Mouse (Mus musculus): ENCODE results near the gene Ints6l. TPM values are rescaled to one million over a fixed set of nuclear protein-coding genes. Genes with fewer than 3 reads are reported as not detected.

Gene Ints6l
- polyA plus RNA-seq, 1 experiment from 2014 or later, result 43.1 TPM

- H3K4me2 ChIP-seq (ENCODE audit: low read depth, low read length), result peak within 1 kb of the TSS; percentile 41
- peaks cover 22% of the 10 kb centered on the region for H3K4me1 ChIP-seq (ENCODE audit: control insufficient read depth, low read depth, low read length)
- H3K4me3 ChIP-seq (ENCODE audit: low read depth, low read length), result no peak within 1 kb of the TSS
- peak within 1 kb of the TSS; percentile 91 for H3K27ac ChIP-seq (ENCODE audit: low read length)
- peak within 1 kb of the TSS; percentile 34; the same call in 1 of the 2 replicates for H3K9ac ChIP-seq (ENCODE audit: low read depth, low read length)
- WGBS (ENCODE audit: insufficient replicate concordance), result 44% methylated on average over 4 of the region's 4 CpGs
- no peaks in the 10 kb centered on the region for H3K36me3 ChIP-seq (ENCODE audit: control insufficient read depth, insufficient read depth)
- H3K27me3 ChIP-seq (ENCODE audit: control insufficient read depth, insufficient read depth, low read depth, low read length), result no peaks in the 10 kb centered on the region
- ATAC-seq (ENCODE audit: low read depth), result no peak
- no peaks in the 10 kb centered on the region for H3K9me3 ChIP-seq (replicated peaks; ENCODE audit: control insufficient read depth, low read length)
Observed at GRCm38 (mm10) chrX:56447524-56448015, 7.1 kb upstream of the Ints6l start, which contains the start of gene Gm2174. Gene Gm2174 (plus strand): TSS chrX:56447965.

- WGBS (ENCODE audit: insufficient replicate concordance), result 17% methylated on average over 54 of the region's 65 CpGs
- H3K9me3 ChIP-seq (replicated peaks; ENCODE audit: control insufficient read depth, low read length), result no peaks in the 10 kb centered on the region
Observed at GRCm38 (mm10) chrX:56455372-56456246, 952 bp downstream of the Ints6l start.

GRCm38 (mm10) chrX:56456379-56456778 is 1.7 kb downstream of the Ints6l start:
- Histone ChIP-seq H3K4me2 (ENCODE audit: low read depth, low read length) (peak overlapping the region; percentile 60), H3K27me3 (ENCODE audit: control insufficient read depth, insufficient read depth, low read depth, low read length) (no peaks in the 10 kb centered on the region), H3K27ac (ENCODE audit: low read length) (peak overlapping the region; percentile 96), H3K9ac (ENCODE audit: low read depth, low read length) (peak overlapping the region; percentile 73), H3K9me3 (replicated peaks; ENCODE audit: control insufficient read depth, low read length) (no peaks in the 10 kb centered on the region), H3K36me3 (ENCODE audit: control insufficient read depth, insufficient read depth) (no peaks in the 10 kb centered on the region), H3K4me1 (ENCODE audit: control insufficient read depth, low read depth, low read length) (peaks cover 9% of the 10 kb centered on the region), H3K4me3 (ENCODE audit: low read depth, low read length) (peak overlapping the region; percentile 75)
- 18% methylated on average over 8 of the region's 8 CpGs for WGBS (ENCODE audit: insufficient replicate concordance)
- peak; percentile 55 for ATAC-seq (ENCODE audit: low read depth)

More at GRCm38 (mm10) chrX:56455372-56456246, 952 bp downstream of the Ints6l start:
- peaks cover 8% of the 10 kb centered on the region for H3K4me1 ChIP-seq (ENCODE audit: control insufficient read depth, low read depth, low read length)
- H3K4me2 ChIP-seq (ENCODE audit: low read depth, low read length), result peak overlapping the region; percentile 60
- H3K27me3 ChIP-seq (ENCODE audit: control insufficient read depth, insufficient read depth, low read depth, low read length), result no peaks in the 10 kb centered on the region
- peak overlapping the region; percentile 96 for H3K27ac ChIP-seq (ENCODE audit: low read length)
- H3K4me3 ChIP-seq (ENCODE audit: low read depth, low read length), result peak overlapping the region; percentile 75
- no peaks in the 10 kb centered on the region for H3K36me3 ChIP-seq (ENCODE audit: control insufficient read depth, insufficient read depth)
- peak overlapping the region; percentile 90 for H3K9ac ChIP-seq (ENCODE audit: low read depth, low read length)
- peak; percentile 88 for ATAC-seq (ENCODE audit: low read depth)

- ATAC-seq (ENCODE audit: low read depth), result no peak
- H3K4me1 ChIP-seq (ENCODE audit: control insufficient read depth, low read depth, low read length), result peaks cover 11% of the 10 kb centered on the region
- H3K9ac ChIP-seq (ENCODE audit: low read depth, low read length), result no peak overlapping the region
- no peaks in the 10 kb centered on the region for H3K27me3 ChIP-seq (ENCODE audit: control insufficient read depth, insufficient read depth, low read depth, low read length)
- H3K4me3 ChIP-seq (ENCODE audit: low read depth, low read length), result no peak overlapping the region
- no peak overlapping the region for H3K4me2 ChIP-seq (ENCODE audit: low read depth, low read length)
- 39% methylated on average over 14 of the region's 14 CpGs for WGBS (ENCODE audit: insufficient replicate concordance)
- H3K9me3 ChIP-seq (replicated peaks; ENCODE audit: control insufficient read depth, low read length), result no peaks in the 10 kb centered on the region
- H3K27ac ChIP-seq (ENCODE audit: low read length), result peak overlapping the region; percentile 19; the same call in 1 of the 2 replicates
- no peaks in the 10 kb centered on the region for H3K36me3 ChIP-seq (ENCODE audit: control insufficient read depth, insufficient read depth)
Observed at GRCm38 (mm10) chrX:56462020-56462933, 7.6 kb downstream of the Ints6l start.

GRCm38 (mm10) chrX:56464906-56465305 is 10.2 kb downstream of the Ints6l start:
- Histone ChIP-seq H3K36me3 (ENCODE audit: control insufficient read depth, insufficient read depth) (no peaks in the 10 kb centered on the region; the same call in 1 of the 2 replicates), H3K4me1 (ENCODE audit: control insufficient read depth, low read depth, low read length) (peaks cover 11% of the 10 kb centered on the region), H3K27ac (ENCODE audit: low read length) (no peak overlapping the region), H3K4me2 (ENCODE audit: low read depth, low read length) (no peak overlapping the region), H3K9ac (ENCODE audit: low read depth, low read length) (no peak overlapping the region), H3K4me3 (ENCODE audit: low read depth, low read length) (no peak overlapping the region), H3K27me3 (ENCODE audit: control insufficient read depth, insufficient read depth, low read depth, low read length) (no peaks in the 10 kb centered on the region), H3K9me3 (replicated peaks; ENCODE audit: control insufficient read depth, low read length) (no peaks in the 10 kb centered on the region)
- WGBS (ENCODE audit: insufficient replicate concordance), result 14% methylated on average over 1 of the region's 1 CpGs
- peak; percentile 72 for ATAC-seq (ENCODE audit: low read depth)

- H3K36me3 ChIP-seq (ENCODE audit: control insufficient read depth, insufficient read depth), result peaks cover 4% of the 10 kb centered on the region
- H3K27ac ChIP-seq (ENCODE audit: low read length), result no peak overlapping the region
- ATAC-seq (ENCODE audit: low read depth), result no peak
- no peak overlapping the region for H3K9ac ChIP-seq (ENCODE audit: low read depth, low read length)
- H3K4me1 ChIP-seq (ENCODE audit: control insufficient read depth, low read depth, low read length), result peaks cover 8% of the 10 kb centered on the region
- no peak overlapping the region for H3K4me3 ChIP-seq (ENCODE audit: low read depth, low read length)
- H3K4me2 ChIP-seq (ENCODE audit: low read depth, low read length), result no peak overlapping the region
- no peaks in the 10 kb centered on the region for H3K9me3 ChIP-seq (replicated peaks; ENCODE audit: control insufficient read depth, low read length)
- 75% methylated on average over 4 of the region's 4 CpGs for WGBS (ENCODE audit: insufficient replicate concordance)
- H3K27me3 ChIP-seq (ENCODE audit: control insufficient read depth, insufficient read depth, low read depth, low read length), result no peaks in the 10 kb centered on the region
Observed at GRCm38 (mm10) chrX:56467688-56468087, 13.0 kb downstream of the Ints6l start.

GRCm38 (mm10) chrX:56468422-56468821 is 13.8 kb downstream of the Ints6l start:
- Histone ChIP-seq H3K4me3 (ENCODE audit: low read depth, low read length) (no peak overlapping the region), H3K36me3 (ENCODE audit: control insufficient read depth, insufficient read depth) (peaks cover 4% of the 10 kb centered on the region), H3K9ac (ENCODE audit: low read depth, low read length) (no peak overlapping the region), H3K9me3 (replicated peaks; ENCODE audit: control insufficient read depth, low read length) (no peaks in the 10 kb centered on the region), H3K27me3 (ENCODE audit: control insufficient read depth, insufficient read depth, low read depth, low read length) (no peaks in the 10 kb centered on the region), H3K4me2 (ENCODE audit: low read depth, low read length) (no peak overlapping the region), H3K4me1 (ENCODE audit: control insufficient read depth, low read depth, low read length) (peaks cover 8% of the 10 kb centered on the region), H3K27ac (ENCODE audit: low read length) (no peak overlapping the region)
- 58% methylated on average over 6 of the region's 6 CpGs for WGBS (ENCODE audit: insufficient replicate concordance)
- no peak for ATAC-seq (ENCODE audit: low read depth)

GRCm38 (mm10) chrX:56474035-56474434 is 19.4 kb downstream of the Ints6l start:
- 39% methylated on average over 8 of the region's 8 CpGs for WGBS (ENCODE audit: insufficient replicate concordance)
- no peak for ATAC-seq (ENCODE audit: low read depth)

More at GRCm38 (mm10) chrX:56474035-56474434, 19.4 kb downstream of the Ints6l start:
- H3K27me3 ChIP-seq (ENCODE audit: control insufficient read depth, insufficient read depth, low read depth, low read length), result no peaks in the 10 kb centered on the region
- no peaks in the 10 kb centered on the region for H3K9me3 ChIP-seq (replicated peaks; ENCODE audit: control insufficient read depth, low read length)
- no peaks in the 10 kb centered on the region for H3K4me1 ChIP-seq (ENCODE audit: control insufficient read depth, low read depth, low read length)
- H3K9ac ChIP-seq (ENCODE audit: low read depth, low read length), result no peak overlapping the region
- H3K4me2 ChIP-seq (ENCODE audit: low read depth, low read length), result no peak overlapping the region
- H3K27ac ChIP-seq (ENCODE audit: low read length), result no peak overlapping the region
- no peak overlapping the region for H3K4me3 ChIP-seq (ENCODE audit: low read depth, low read length)
- H3K36me3 ChIP-seq (ENCODE audit: control insufficient read depth, insufficient read depth), result peaks cover 4% of the 10 kb centered on the region

Data from liver, embryonic 16.5 days (tissue).